Mouse (Mus musculus) left cerebral cortex, postnatal 36 days (tissue): ENCODE data around the gene Vegfa. TPM values are rescaled to one million over a fixed set of nuclear protein-coding genes. Genes with fewer than 3 reads are reported as not detected.

Experiments
- DNase-seq, 2 experiments: peaks; one replicate each; pipeline ENCODE4 v3.0.0; 2021 to 2022; ENCODE audit warnings: low spot score in 2 of 2, mixed read lengths in 1 of 2
- intact Hi-C: fragments of 180-260 bp; cut with DNase I; formaldehyde crosslinking; loops from one replicate; pipeline ENCODE4 v1.15.1; 2025
- total RNA-seq, 2 experiments: library from RNA; stranded (reverse); gene quantifications; 2 replicates each; pipeline ENCODE4 v1.2.3; 2021

Gene Vegfa
- total RNA-seq, 2 experiments from 2014 or later: 70.0 to 117 TPM

- intact Hi-C loops: loop anchor here (5.0 kb wide), 1 partner anchor 222 kb away; no protein-coding TSS in a partner anchor
- DNase-seq: no peak
Measured at GRCm38 (mm10) chr17:46029052-46029553, 3.1 kb downstream of the Vegfa start.

GRCm38 (mm10) chr17:46028210-46029051 lies 3.7 kb downstream of the Vegfa start:
- no peak for DNase-seq
- intact Hi-C loops: loop anchor here (5.0 kb wide), 1 partner anchor 221 kb away; no protein-coding TSS in a partner anchor

GRCm38 (mm10) chr17:46027066-46027917 lies 4.9 kb downstream of the Vegfa start:
- intact Hi-C loops: loop anchor here (5.0 kb wide), 1 partner anchor 220 kb away; no protein-coding TSS in a partner anchor
- DNase-seq: peak; percentile 35 to 39

GRCm38 (mm10) chr17:46025927-46026668 lies 6.1 kb downstream of the Vegfa start:
- DNase-seq: no peak
- intact Hi-C loops: loop anchor here (5.0 kb wide), 1 partner anchor 219 kb away; no protein-coding TSS in a partner anchor

- intact Hi-C loops: loop anchor here (5.0 kb wide), 1 partner anchor 218 kb away; no protein-coding TSS in a partner anchor
- no peak for DNase-seq
Measured at GRCm38 (mm10) chr17:46025207-46025606, 7.0 kb downstream of the Vegfa start.

- intact Hi-C loops: no loop called here
- DNase-seq: no peak
Measured at GRCm38 (mm10) chr17:46024192-46024591, 8.0 kb downstream of the Vegfa start.

GRCm38 (mm10) chr17:46023572-46023971 lies 8.6 kb downstream of the Vegfa start:
- DNase-seq: no peak
- intact Hi-C loops: no loop called here

- intact Hi-C loops: no loop called here
- no peak for DNase-seq
Measured at GRCm38 (mm10) chr17:46022934-46023333, 9.2 kb downstream of the Vegfa start.

- intact Hi-C loops: no loop called here
- DNase-seq: no peak
Measured at GRCm38 (mm10) chr17:46022427-46022826, 9.7 kb downstream of the Vegfa start.

GRCm38 (mm10) chr17:46021760-46022159 lies 10.4 kb downstream of the Vegfa start:
- no peak for DNase-seq
- intact Hi-C loops: no loop called here

- intact Hi-C loops: no loop called here
- DNase-seq: no peak
Measured at GRCm38 (mm10) chr17:46021173-46021572, 11.0 kb downstream of the Vegfa start.

- intact Hi-C loops: no loop called here
- no peak for DNase-seq
Measured at GRCm38 (mm10) chr17:46020579-46020978, 11.6 kb downstream of the Vegfa start.

GRCm38 (mm10) chr17:46018736-46019004 lies 13.5 kb downstream of the Vegfa start:
- intact Hi-C loops: no loop called here
- no peak for DNase-seq

- intact Hi-C loops: no loop called here
- no peak for DNase-seq
Measured at GRCm38 (mm10) chr17:46017946-46018735, 14.0 kb downstream of the Vegfa start.

GRCm38 (mm10) chr17:46016617-46017016 lies 15.6 kb downstream of the Vegfa start:
- no peak for DNase-seq
- intact Hi-C loops: no loop called here

- intact Hi-C loops: no loop called here
- DNase-seq: no peak
Measured at GRCm38 (mm10) chr17:46015967-46016366, 16.2 kb downstream of the Vegfa start.

- no peak for DNase-seq
- intact Hi-C loops: no loop called here
Measured at GRCm38 (mm10) chr17:46014935-46015334, 17.2 kb downstream of the Vegfa start.

- DNase-seq: no peak
- intact Hi-C loops: no loop called here
Measured at GRCm38 (mm10) chr17:46013549-46013948, 18.6 kb downstream of the Vegfa start.

GRCm38 (mm10) chr17:46012211-46012610 lies 20.0 kb downstream of the Vegfa start:
- DNase-seq: no peak
- intact Hi-C loops: no loop called here
